Mouse (Mus musculus) erythroid progenitor cell, adult 5-6 weeks (primary cell): ENCODE data around the gene AI661453. TPM values are rescaled to one million over a fixed set of nuclear protein-coding genes. Genes with fewer than 3 reads are reported as not detected.
"Not testable (repeated sequence)": the region's sequence is repeated elsewhere in the genome, so short reads cannot be mapped to it uniquely, and the experiment has no call there.

Source experiments
- ATAC-seq: replicated peaks from 2 replicates; pipeline ENCODE4 v1.8.0; 2016; ENCODE audit warnings: moderate number of reproducible peaks, mild to moderate bottlenecking, moderate TSS enrichment, inconsistent platforms; ENCODE audit not compliant: poor library complexity, low FRiP score, severe bottlenecking
- total RNA-seq, 2 experiments: library from RNA; stranded (forward) in 1 of 2; stranded (reverse) in 1 of 2; fragments of 150-400 nt in 1 of 2; fragments of 186-747, 209-891 nt in 1 of 2; gene quantifications; 2 replicates each; pipeline versions ENCODE4 v1.2.3 to v1.2.4; 2015 to 2017; ENCODE audit warnings: low replicate concordance in 2 of 2

AI661453 gene
- total RNA-seq (2015; ENCODE audit: low replicate concordance) (1.4 TPM in 1 of 2 replicates, not detected in the other), total RNA-seq (2017; ENCODE audit: low replicate concordance) (not detected in 2 replicates)

GRCm38 (mm10) chr17:47436156-47436906 is at the start of gene AI661453:
Gene AI661453, plus strand, starts transcription at chr17:47436615.
- no peak for ATAC-seq

- ATAC-seq = no peak
Measured at GRCm38 (mm10) chr17:47386649-47387048, 49.8 kb upstream of the AI661453 start.

- no peak for ATAC-seq
Measured at GRCm38 (mm10) chr17:47394223-47394869, 42.1 kb upstream of the AI661453 start.

- peak; percentile 57; the same call in 1 of the 2 replicates for ATAC-seq
Measured at GRCm38 (mm10) chr17:47395376-47395913, 41.0 kb upstream of the AI661453 start.

GRCm38 (mm10) chr17:47399091-47399490 is 37.3 kb upstream of the AI661453 start:
- no peak for ATAC-seq

- ATAC-seq = no peak
Measured at GRCm38 (mm10) chr17:47400451-47400850, 36.0 kb upstream of the AI661453 start, which contains the start of gene Guca1a. Gene Guca1a, minus strand, starts transcription at chr17:47400584.

GRCm38 (mm10) chr17:47407717-47408557 is 28.5 kb upstream of the AI661453 start:
- no peak for ATAC-seq

GRCm38 (mm10) chr17:47408558-47408898 is 27.9 kb upstream of the AI661453 start:
- 0 out of 2 replicates have a peak, but pooled peaks have one; percentile 53 for ATAC-seq

- peak; percentile 63 for ATAC-seq
Measured at GRCm38 (mm10) chr17:47409897-47410861, 26.2 kb upstream of the AI661453 start.

GRCm38 (mm10) chr17:47420195-47420594 is 16.2 kb upstream of the AI661453 start:
- ATAC-seq = no peak

GRCm38 (mm10) chr17:47421566-47421965 is 14.8 kb upstream of the AI661453 start:
- ATAC-seq = no peak

- ATAC-seq = not testable (repeated sequence)
Measured at GRCm38 (mm10) chr17:47422616-47423015, 13.8 kb upstream of the AI661453 start.

- no peak for ATAC-seq
Measured at GRCm38 (mm10) chr17:47424186-47424585, 12.2 kb upstream of the AI661453 start.

GRCm38 (mm10) chr17:47427316-47427715 is 9.1 kb upstream of the AI661453 start:
- no peak for ATAC-seq

GRCm38 (mm10) chr17:47428831-47429304 is 7.5 kb upstream of the AI661453 start:
- ATAC-seq = no peak

- no peak for ATAC-seq
Measured at GRCm38 (mm10) chr17:47430815-47431214, 5.6 kb upstream of the AI661453 start.

- ATAC-seq = no peak
Measured at GRCm38 (mm10) chr17:47436907-47437547, 612 bp downstream of the AI661453 start, which contains the start of gene 1700001C19Rik. Gene 1700001C19Rik, minus strand, starts transcription at chr17:47437376.

- ATAC-seq = no peak
Measured at GRCm38 (mm10) chr17:47438611-47439010, 2.2 kb downstream of the AI661453 start.
